Mouse (Mus musculus) ES-Bruce4 (cell line): ENCODE data around the gene Auts2.

Experiments used
- CTCF ChIP-seq: IDR thresholded peaks from one replicate; pipeline ENCODE4 v1.8.1; 2011; ENCODE audit warnings: low read depth, low read length
- EP300 ChIP-seq: IDR thresholded peaks from 2 replicates; pipeline ENCODE4 v1.6.1; 2011; ENCODE audit warnings: low read depth, low read length; ENCODE audit not compliant: insufficient read depth
- POLR2A ChIP-seq: IDR thresholded peaks from one replicate; pipeline ENCODE4 v1.8.1; 2011; ENCODE audit warnings: low read length; ENCODE audit not compliant: insufficient read depth

DNA sequence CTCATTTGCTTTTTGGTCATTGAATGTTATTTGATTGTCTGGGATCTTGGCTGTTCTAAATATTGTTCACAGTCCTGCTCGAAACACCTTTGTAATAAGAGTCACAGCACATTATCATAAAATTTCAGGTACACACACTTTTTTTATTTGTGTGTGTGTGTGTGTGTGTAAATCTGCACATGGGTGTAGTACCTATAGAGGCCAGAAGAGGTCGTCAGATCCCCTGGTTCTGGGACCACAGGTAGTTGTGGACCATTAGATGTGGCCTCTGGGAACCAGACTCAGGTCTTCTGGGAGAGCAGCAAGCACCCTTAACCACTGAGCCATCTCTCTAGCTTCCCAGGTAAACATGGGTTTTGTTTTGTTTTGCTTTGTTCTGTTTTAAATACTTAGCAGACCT is 830.7 kb downstream of the Auts2 start:
- TF ChIP-seq CTCF (no peak), POLR2A (no peak), EP300 (no peak)
